Mouse (Mus musculus): ENCODE results near the gene Eif4e2. TPM values are rescaled to one million over a fixed set of nuclear protein-coding genes. Genes with fewer than 3 reads are reported as not detected.

Eif4e2 gene
- polyA plus RNA-seq, 1 experiment from 2014 or later: 108 TPM

- no peaks in the 10 kb centered on the region for H3K9me3 ChIP-seq
- no peak for ATAC-seq (ENCODE audit: low read depth)
- 0 out of 2 replicates have a peak, but pooled peaks cover 4% of the 10 kb centered on the region for H3K4me1 ChIP-seq (replicated peaks)
- peak overlapping the region; percentile 34 for H3K9ac ChIP-seq
- 0 out of 2 replicates have a peak, but pooled peaks cover 4% of the 10 kb centered on the region for H3K27me3 ChIP-seq
- H3K27ac ChIP-seq (replicated peaks): no peak overlapping the region
- 15% methylated on average over 20 of the region's 20 CpGs for WGBS
- no peaks in the 10 kb centered on the region for H3K36me3 ChIP-seq
- no peak overlapping the region for H3K4me3 ChIP-seq
- peak overlapping the region; percentile 20; the same call in 1 of the 2 replicates for H3K4me2 ChIP-seq
Measured at GRCm38 (mm10) chr1:87281599-87282412, 68.1 kb downstream of the Eif4e2 start.

GRCm38 (mm10) chr1:87282413-87282788, 68.7 kb downstream of the Eif4e2 start:
- Histone ChIP-seq H3K36me3 (no peaks in the 10 kb centered on the region), H3K4me3 (no peak overlapping the region), H3K9ac (no peak overlapping the region), H3K4me2 (no peak overlapping the region), H3K27me3 (0 out of 2 replicates have a peak, but pooled peaks cover 4% of the 10 kb centered on the region), H3K9me3 (no peaks in the 10 kb centered on the region), H3K4me1 (replicated peaks) (0 out of 2 replicates have a peak, but pooled peaks cover 4% of the 10 kb centered on the region), H3K27ac (replicated peaks) (no peak overlapping the region)
- 70% methylated on average over 6 of the region's 6 CpGs for whole genome bisulfite sequencing
- ATAC-seq (ENCODE audit: low read depth): no peak

GRCm38 (mm10) chr1:87283410-87283960, 69.8 kb downstream of the Eif4e2 start:
- ATAC-seq (ENCODE audit: low read depth): no peak
- H3K27me3 ChIP-seq: 0 out of 2 replicates have a peak, but pooled peaks cover 4% of the 10 kb centered on the region

GRCm38 (mm10) chr1:87287105-87287504, 73.4 kb downstream of the Eif4e2 start:
- no peaks in the 10 kb centered on the region for H3K27me3 ChIP-seq
- H3K27ac ChIP-seq (replicated peaks): no peak overlapping the region
- 51% methylated on average over 2 of the region's 2 CpGs for WGBS
- H3K4me2 ChIP-seq: no peak overlapping the region
- ATAC-seq (ENCODE audit: low read depth): no peak
- no peak overlapping the region for H3K9ac ChIP-seq
- 0 out of 2 replicates have a peak, but pooled peaks cover 1% of the 10 kb centered on the region for H3K4me1 ChIP-seq (replicated peaks)
- H3K4me3 ChIP-seq: no peak overlapping the region
- H3K36me3 ChIP-seq: no peaks in the 10 kb centered on the region
- no peaks in the 10 kb centered on the region for H3K9me3 ChIP-seq

More at GRCm38 (mm10) chr1:87283410-87283960, 69.8 kb downstream of the Eif4e2 start:
- no peak overlapping the region for H3K4me2 ChIP-seq
- no peaks in the 10 kb centered on the region for H3K9me3 ChIP-seq
- 82% methylated on average over 10 of the region's 10 CpGs for WGBS
- H3K27ac ChIP-seq (replicated peaks): no peak overlapping the region
- no peak overlapping the region for H3K9ac ChIP-seq
- H3K4me1 ChIP-seq (replicated peaks): 0 out of 2 replicates have a peak, but pooled peaks cover 4% of the 10 kb centered on the region
- no peaks in the 10 kb centered on the region for H3K36me3 ChIP-seq
- H3K4me3 ChIP-seq: no peak overlapping the region

Other genes with a start within 250 kb of the Eif4e2 start
- not detected in 2 replicates for gene Alppl2, start 124.0 kb upstream of the Eif4e2 start, polyA plus RNA-seq (2015; fragmentation: Nextera tagmentation; extraction: Ambion mirVana)
- not detected in 2 replicates for gene Alpi, start 112.3 kb upstream of the Eif4e2 start, polyA plus RNA-seq (2015; fragmentation: Nextera tagmentation; extraction: Ambion mirVana)
- gene Akp3, start 88.9 kb upstream of the Eif4e2 start, polyA plus RNA-seq (2015; fragmentation: Nextera tagmentation; extraction: Ambion mirVana): not detected in 2 replicates
- gene Ecel1, start 57.4 kb upstream of the Eif4e2 start, polyA plus RNA-seq (2015; fragmentation: Nextera tagmentation; extraction: Ambion mirVana): 62.4 and 73.8 TPM in 2 replicates
- 6.6 and 7.1 TPM in 2 replicates for gene Prss56, start 30.6 kb upstream of the Eif4e2 start, polyA plus RNA-seq (2015; fragmentation: Nextera tagmentation; extraction: Ambion mirVana)
- 0.31 and 0.62 TPM in 2 replicates for gene Chrnd, start 23.3 kb upstream of the Eif4e2 start, polyA plus RNA-seq (2015; fragmentation: Nextera tagmentation; extraction: Ambion mirVana)
- gene Chrng, start 9.3 kb upstream of the Eif4e2 start, polyA plus RNA-seq (2015; fragmentation: Nextera tagmentation; extraction: Ambion mirVana): 0.57 and 1.7 TPM in 2 replicates
- 1.2 and 1.9 TPM in 2 replicates for gene Efhd1, start 50.4 kb downstream of the Eif4e2 start, polyA plus RNA-seq (2015; fragmentation: Nextera tagmentation; extraction: Ambion mirVana)
- gene Gigyf2, start 113.1 kb downstream of the Eif4e2 start, polyA plus RNA-seq (2015; fragmentation: Nextera tagmentation; extraction: Ambion mirVana): 69.4 and 73.3 TPM in 2 replicates
- gene Kcnj13, start 180.8 kb downstream of the Eif4e2 start, polyA plus RNA-seq (2015; fragmentation: Nextera tagmentation; extraction: Ambion mirVana): 0.70 and 5.3 TPM in 2 replicates

Data from neural tube, embryonic 13.5 days (tissue).